Mouse (Mus musculus) heart, embryonic 10.5 days (tissue): ENCODE results near the gene Taf4. TPM values are rescaled to one million over a fixed set of nuclear protein-coding genes. Genes with fewer than 3 reads are reported as not detected.
A peak's percentile ranks its signal among the peaks of the same experiment; 100 is the strongest.

Source experiments
- DNase-seq: peaks from one replicate; pipeline ENCODE4 v3.0.0-alpha.2; 2017; ENCODE audit warnings: low spot score
- H3K27ac ChIP-seq: fragments of 300-500 bp; sonication (generic); 2 replicates; pipeline ENCODE4 v1.5.1; 2016; ENCODE audit warnings: mild to moderate bottlenecking
- H3K27me3 ChIP-seq: fragments of 300-500 bp; sonication (generic); 2 replicates; pipeline ENCODE4 v1.6.1; 2016; ENCODE audit warnings: mild to moderate bottlenecking; ENCODE audit not compliant: poor library complexity, insufficient read depth, severe bottlenecking
- H3K36me3 ChIP-seq: fragments of 300-500 bp; sonication (generic); 2 replicates; pipeline ENCODE4 v1.6.1; 2016; ENCODE audit warnings: mild to moderate bottlenecking, moderate library complexity
- H3K4me1 ChIP-seq: fragments of 300-500 bp; sonication (generic); 2 replicates; pipeline ENCODE4 v1.6.1; 2016; ENCODE audit warnings: mild to moderate bottlenecking
- H3K4me3 ChIP-seq: fragments of 300-500 bp; sonication (generic); 2 replicates; pipeline ENCODE4 v1.5.1; 2016; ENCODE audit warnings: mild to moderate bottlenecking, moderate library complexity
- H3K9me3 ChIP-seq: fragments of 300-500 bp; sonication (generic); 2 replicates; pipeline ENCODE4 v1.6.1; 2016; ENCODE audit warnings: mild to moderate bottlenecking, moderate library complexity
- WGBS: fragments of 180-500 bp; shearing (Covaris S2); methylation state at CpG from one replicate; pipeline ENCODE4 v1.1.7; 2016; 5-methylcytosine and 5-hydroxymethylcytosine counted together
- polyA plus RNA-seq: library from polyadenylated mRNA; unstranded; fragments of >200 nt; fragmentation: Nextera tagmentation; extraction: Ambion mirVana; gene quantifications from 2 replicates; pipeline ENCODE4 v1.2.1, GENCODE M21; 2016

Taf4 gene
- polyA plus RNA-seq, 1 experiment from 2014 or later: 3.2 TPM

DNA sequence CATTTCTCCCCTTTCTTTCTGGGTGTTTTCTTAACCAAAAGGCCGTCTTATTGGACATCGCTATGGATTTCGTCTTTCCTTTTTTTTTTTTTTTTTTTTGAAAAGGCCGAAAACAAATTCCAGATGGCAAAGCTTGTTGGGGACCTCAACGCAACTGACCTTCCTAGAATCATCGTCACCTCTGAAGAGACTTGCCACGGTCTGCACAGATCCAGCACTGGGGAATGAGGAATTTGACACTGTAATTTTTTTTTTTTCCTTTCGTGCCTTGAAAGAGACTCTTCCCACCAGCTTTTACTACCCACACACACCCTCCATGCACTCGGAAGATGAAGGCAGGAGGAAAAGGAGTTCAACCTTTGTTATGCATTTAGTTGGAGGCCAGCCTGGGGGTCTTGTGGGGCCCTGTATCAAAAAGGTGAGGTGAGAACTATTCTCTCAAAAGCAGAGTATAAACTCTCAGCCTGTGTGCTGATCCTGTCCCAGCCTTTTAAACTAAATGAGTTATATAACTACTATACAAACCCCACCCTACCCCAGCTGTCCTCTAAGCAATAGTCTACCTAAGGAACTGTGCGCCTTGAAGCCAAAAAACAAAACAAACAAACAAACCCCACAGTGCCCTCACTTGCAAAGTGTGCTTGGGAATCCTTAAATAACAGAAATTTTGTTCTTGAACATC, 1.0 kb upstream of the Taf4 start:
- WGBS: 11% methylated on average over 10 of the region's 10 CpGs
- peak overlapping the region; percentile 88 for H3K4me3 ChIP-seq
- DNase-seq: no peak
- no peaks in the 10 kb centered on the region for H3K36me3 ChIP-seq
- peak overlapping the region; percentile 97 for H3K27ac ChIP-seq
- H3K27me3 ChIP-seq: no peaks in the 10 kb centered on the region
- peaks cover 47% of the 10 kb centered on the region for H3K4me1 ChIP-seq
- no peaks in the 10 kb centered on the region for H3K9me3 ChIP-seq

DNA sequence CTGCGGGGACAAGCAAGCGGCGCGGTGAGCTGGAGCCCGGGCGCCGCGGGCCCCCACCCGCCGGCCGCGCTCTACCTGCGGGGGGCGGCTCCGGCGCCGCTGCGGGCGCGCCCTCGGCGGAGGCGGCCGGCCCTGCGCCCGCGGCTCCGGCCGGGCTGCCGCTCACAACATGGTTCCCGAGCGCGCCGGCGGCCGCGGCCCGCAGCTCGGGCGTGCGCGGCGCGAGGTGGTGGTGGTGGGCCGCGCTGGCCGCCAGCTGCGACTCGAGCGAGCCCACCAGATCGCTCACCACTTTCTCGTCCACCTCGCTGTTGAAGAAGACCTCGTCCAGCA, 185 bp downstream of the Taf4 start:
- Histone ChIP-seq H3K27ac (peak overlapping the region; percentile 97), H3K36me3 (no peaks in the 10 kb centered on the region), H3K4me1 (peaks cover 55% of the 10 kb centered on the region), H3K9me3 (no peaks in the 10 kb centered on the region), H3K4me3 (peak overlapping the region; percentile 88), H3K27me3 (no peaks in the 10 kb centered on the region)
- WGBS: 16% methylated on average over 54 of the region's 54 CpGs
- no peak for DNase-seq

DNA sequence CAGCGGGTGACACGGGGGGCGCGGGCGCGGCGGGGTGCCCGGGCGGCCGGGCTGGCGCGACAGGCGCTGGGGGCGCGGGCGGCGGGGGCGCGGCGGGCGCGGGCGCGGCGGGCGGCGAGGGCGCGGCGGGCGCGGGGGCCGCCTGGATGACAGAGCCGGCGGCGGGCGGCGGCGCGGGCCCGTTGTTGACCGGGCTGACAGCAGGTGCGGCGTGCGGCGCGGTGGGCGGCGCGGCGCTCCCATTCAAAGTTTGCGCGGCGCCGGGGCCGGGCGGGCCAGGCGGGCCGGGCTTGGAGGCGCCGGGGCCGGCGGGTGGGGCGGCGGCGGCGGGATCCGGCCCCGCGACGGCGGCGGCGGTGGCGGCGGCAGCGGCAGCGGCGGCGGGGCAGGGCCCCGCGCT, 595 bp downstream of the Taf4 start:
- H3K36me3 ChIP-seq: no peaks in the 10 kb centered on the region
- peak overlapping the region; percentile 88 for H3K4me3 ChIP-seq
- peak overlapping the region; percentile 97 for H3K27ac ChIP-seq
- H3K27me3 ChIP-seq: no peaks in the 10 kb centered on the region
- no peaks in the 10 kb centered on the region for H3K9me3 ChIP-seq
- WGBS: 30% methylated on average over 82 of the region's 82 CpGs
- no peak for DNase-seq
- peaks cover 57% of the 10 kb centered on the region for H3K4me1 ChIP-seq

DNA sequence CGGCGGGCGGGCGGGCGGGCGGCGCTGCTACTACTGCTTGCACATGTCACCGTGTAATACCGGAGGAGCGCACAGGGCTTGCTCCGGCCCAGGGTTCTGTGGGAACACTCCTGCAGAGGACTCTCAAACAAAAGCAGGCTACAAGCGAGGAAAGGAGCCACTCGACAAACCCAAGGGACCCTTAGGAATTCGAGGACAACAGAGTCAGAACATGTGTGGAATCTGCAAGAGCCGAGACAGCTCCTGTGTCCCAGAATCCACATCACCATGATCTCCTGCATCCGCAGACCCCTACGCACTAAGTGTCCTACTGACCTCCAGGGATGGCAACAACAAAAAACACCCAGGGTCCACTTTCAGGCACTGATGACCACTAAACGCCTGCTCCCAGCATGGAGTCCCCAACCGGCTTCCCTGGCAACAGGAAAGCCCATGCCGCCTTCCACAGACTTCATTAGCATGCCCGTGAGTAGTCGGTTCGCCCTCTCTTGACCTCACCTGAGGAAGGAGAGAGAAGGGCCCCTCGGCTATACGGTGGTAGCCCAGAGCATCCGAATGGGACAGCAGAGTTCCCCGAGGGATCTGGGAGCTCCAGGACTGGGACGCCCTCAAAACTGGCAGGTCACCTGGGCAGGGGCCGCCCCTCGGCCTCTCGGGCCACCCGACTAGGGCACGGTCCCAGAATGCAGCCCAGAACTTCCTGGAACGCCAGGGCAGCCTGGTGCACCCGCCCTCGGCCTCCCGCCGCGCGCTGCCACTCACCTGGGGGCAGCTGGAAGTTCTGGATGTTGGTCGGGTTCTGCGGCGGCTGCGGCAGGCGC, 1.6 kb downstream of the Taf4 start:
- H3K4me1 ChIP-seq: peaks cover 63% of the 10 kb centered on the region
- H3K4me3 ChIP-seq: peak overlapping the region; percentile 88
- H3K36me3 ChIP-seq: no peaks in the 10 kb centered on the region
- H3K27ac ChIP-seq: peak overlapping the region; percentile 84
- peak; percentile 81 for DNase-seq
- no peaks in the 10 kb centered on the region for H3K27me3 ChIP-seq
- no peaks in the 10 kb centered on the region for H3K9me3 ChIP-seq
- WGBS: 3% methylated on average over 45 of the region's 45 CpGs

DNA sequence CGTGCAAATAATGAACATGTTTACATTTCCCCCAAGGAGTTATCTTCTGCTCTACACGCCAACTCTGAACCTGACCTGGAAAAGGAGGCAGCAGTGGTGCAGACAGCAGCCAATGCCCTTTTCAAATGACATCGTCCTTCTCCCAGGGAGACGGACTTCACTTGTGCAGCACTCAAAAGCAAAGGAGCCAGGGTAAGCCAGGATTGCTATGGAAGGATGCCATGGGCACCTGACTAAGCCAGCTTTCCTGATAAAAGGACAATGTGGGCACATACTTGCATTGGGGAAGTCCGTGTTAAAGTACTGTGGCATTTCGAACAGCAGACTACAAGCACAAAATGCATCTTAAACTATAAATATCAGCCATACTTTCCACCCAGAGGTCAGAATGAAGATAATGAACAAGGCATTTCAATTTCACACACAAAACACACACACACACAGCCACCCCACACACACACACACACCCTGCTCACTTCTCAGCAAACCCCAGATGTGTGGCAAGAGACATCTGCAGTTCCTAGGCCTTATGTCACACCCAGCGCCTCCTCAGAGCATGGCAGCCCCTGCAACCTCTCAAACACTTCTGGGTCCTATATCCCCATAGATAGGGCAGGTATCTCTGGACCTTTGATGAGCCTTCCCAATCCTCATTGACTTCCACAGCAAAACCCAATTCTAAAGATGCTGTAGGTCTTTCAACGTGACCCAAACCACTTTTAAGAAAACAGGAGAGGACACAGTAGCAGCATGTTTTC, 2.4 kb downstream of the Taf4 start:
- whole genome bisulfite sequencing: 22% methylated on average over 8 of the region's 8 CpGs
- no peaks in the 10 kb centered on the region for H3K27me3 ChIP-seq
- H3K9me3 ChIP-seq: no peaks in the 10 kb centered on the region
- DNase-seq: peak; percentile 65
- no peak overlapping the region for H3K27ac ChIP-seq
- no peaks in the 10 kb centered on the region for H3K36me3 ChIP-seq
- H3K4me3 ChIP-seq: peak overlapping the region; percentile 88
- peaks cover 71% of the 10 kb centered on the region for H3K4me1 ChIP-seq

DNA sequence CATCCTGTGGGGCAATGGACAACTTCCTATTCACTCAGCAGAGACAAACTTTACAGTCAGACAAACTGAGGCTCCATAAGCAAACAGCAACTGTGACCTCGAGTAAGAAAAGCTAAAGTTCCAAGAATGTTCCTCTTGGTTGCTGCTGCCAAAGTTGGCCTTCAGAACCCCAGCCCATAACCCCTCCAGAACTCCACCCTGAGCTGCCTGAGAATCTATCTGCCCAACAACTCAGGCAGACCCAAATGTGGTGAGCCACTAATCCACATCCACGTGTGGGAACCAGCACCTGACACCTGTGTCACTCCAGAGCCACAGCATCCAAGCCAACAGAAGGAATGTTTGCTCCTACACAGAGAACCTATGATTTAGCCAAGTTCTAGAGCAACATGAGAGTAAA, 4.0 kb downstream of the Taf4 start:
- peaks cover 76% of the 10 kb centered on the region for H3K4me1 ChIP-seq
- no peaks in the 10 kb centered on the region for H3K36me3 ChIP-seq
- H3K4me3 ChIP-seq: no peak overlapping the region
- WGBS: 70% methylated on average over 2 of the region's 2 CpGs
- no peaks in the 10 kb centered on the region for H3K27me3 ChIP-seq
- DNase-seq: peak; percentile 66
- H3K27ac ChIP-seq: no peak overlapping the region
- no peaks in the 10 kb centered on the region for H3K9me3 ChIP-seq

DNA sequence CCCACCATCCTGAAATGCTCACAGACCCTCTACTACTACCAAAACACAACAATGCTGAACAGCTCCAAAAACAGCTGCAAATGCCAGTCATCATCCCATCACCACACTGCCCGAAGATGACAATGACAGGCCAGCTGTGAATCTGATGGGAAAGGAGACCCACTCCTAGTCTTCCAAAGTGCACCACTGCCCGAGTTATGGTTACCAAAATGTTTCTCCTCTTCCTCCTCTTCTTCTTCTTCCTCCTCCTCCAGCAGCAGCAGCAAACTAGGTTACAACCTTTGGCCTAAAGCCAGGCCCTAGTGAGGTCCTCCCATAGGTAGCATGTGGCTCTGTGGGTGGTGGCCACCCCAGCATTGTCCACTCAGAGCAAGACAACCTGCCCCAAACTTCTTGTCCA, 4.6 kb downstream of the Taf4 start:
- WGBS: 85% methylated on average over 2 of the region's 2 CpGs
- Histone ChIP-seq H3K36me3 (no peaks in the 10 kb centered on the region), H3K27ac (no peak overlapping the region), H3K4me1 (peaks cover 81% of the 10 kb centered on the region), H3K4me3 (no peak overlapping the region), H3K9me3 (no peaks in the 10 kb centered on the region), H3K27me3 (no peaks in the 10 kb centered on the region)
- DNase-seq: peak; percentile 61

DNA sequence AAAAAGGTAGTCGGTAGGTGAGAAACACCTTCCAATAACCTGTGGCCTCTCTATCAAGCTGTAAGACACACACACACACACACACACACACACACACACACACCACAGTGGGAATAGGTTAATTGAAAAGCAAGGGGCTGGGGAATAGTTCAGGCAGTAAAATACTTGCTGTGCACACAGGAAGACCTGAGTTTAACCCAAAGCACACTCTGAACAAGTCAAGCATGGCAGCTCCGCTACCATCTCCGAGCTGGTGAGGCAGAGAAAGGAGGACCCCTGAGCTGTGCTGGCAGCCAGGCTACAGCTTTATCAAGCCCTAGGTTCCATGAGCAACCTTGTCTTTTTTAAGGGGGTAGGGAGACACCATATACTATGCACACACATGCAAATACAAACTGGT, 7.3 kb downstream of the Taf4 start:
- H3K4me1 ChIP-seq: peaks cover 97% of the 10 kb centered on the region
- whole genome bisulfite sequencing: 76% methylated on average over 3 of the region's 3 CpGs
- H3K36me3 ChIP-seq: no peaks in the 10 kb centered on the region

DNA sequence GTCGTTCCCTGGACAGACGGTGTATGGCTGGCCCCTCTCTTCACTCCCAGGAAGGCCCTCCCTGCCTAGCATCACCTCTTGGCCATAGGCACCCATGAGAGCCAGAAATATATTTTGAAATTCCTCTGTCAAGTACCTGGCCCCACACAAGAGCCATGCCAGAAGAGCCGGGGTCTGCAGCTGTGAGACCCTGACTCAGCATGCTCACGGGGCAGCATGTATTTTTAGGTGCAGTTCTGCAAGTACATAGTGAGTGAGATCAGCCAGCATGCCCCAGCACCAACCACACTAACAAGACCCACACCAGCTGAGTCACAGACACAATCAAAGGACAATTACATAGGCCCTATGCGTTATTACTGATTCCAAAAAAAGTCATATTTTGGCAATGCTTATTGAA, 8.8 kb downstream of the Taf4 start:
- DNase-seq: no peak
- H3K27ac ChIP-seq: peak overlapping the region; percentile 59; the same call in 1 of the 2 replicates
- H3K4me1 ChIP-seq: peaks cover 94% of the 10 kb centered on the region
- H3K36me3 ChIP-seq: no peaks in the 10 kb centered on the region
- no peaks in the 10 kb centered on the region for H3K9me3 ChIP-seq
- H3K4me3 ChIP-seq: peak overlapping the region; percentile 29; the same call in 1 of the 2 replicates
- 48% methylated on average over 5 of the region's 5 CpGs for WGBS
- no peaks in the 10 kb centered on the region for H3K27me3 ChIP-seq

More for the DNA sequence above, 7.3 kb downstream of the Taf4 start:
- Histone ChIP-seq H3K27me3 (no peaks in the 10 kb centered on the region), H3K9me3 (no peaks in the 10 kb centered on the region), H3K27ac (no peak overlapping the region), H3K4me3 (no peak overlapping the region)
- DNase-seq: no peak

DNA sequence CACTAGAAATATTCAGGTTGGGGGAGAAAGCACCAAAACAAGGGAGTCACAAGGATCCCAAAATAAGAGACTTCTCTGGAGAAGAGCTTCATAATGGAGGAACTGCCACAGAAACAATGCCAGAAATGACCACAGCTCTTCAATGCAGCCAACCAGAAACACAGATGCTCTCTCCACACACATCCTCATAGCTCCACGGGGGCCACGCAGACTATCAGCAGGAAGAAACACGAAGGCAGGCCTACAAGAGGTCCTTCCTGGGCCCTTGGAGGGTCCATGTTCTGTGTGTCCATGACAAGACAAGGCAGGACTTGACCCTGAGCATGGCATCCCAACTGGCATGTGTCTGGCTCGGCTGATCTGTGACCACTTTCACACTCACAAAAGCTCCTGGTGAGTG, 15.0 kb downstream of the Taf4 start:
- Histone ChIP-seq H3K27ac (no peak overlapping the region), H3K9me3 (no peaks in the 10 kb centered on the region), H3K4me3 (no peak overlapping the region), H3K27me3 (no peaks in the 10 kb centered on the region), H3K4me1 (peaks cover 79% of the 10 kb centered on the region), H3K36me3 (no peaks in the 10 kb centered on the region)
- WGBS: 66% methylated on average over 4 of the region's 4 CpGs
- DNase-seq: no peak

DNA sequence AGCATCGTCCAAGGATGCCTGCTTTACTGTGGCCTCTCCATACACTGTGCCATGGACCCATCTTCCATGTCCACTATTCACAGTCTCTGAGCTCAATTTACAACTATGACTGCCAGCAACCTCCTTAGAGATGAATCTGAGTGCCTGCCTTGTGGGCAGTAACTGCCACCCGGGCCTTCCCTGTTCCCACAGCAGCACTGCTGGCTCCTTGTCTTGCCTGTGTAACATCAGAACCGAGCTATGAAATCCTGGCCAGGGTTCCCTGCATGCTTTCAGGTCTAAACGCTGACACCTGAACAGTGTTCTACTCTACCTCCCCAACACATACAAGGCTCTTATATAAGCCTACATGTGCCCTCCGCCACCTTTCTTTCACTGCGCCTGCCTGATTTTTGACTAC, 16.1 kb downstream of the Taf4 start:
- DNase-seq: no peak
- Histone ChIP-seq H3K4me1 (peaks cover 73% of the 10 kb centered on the region), H3K4me3 (no peak overlapping the region), H3K27me3 (no peaks in the 10 kb centered on the region), H3K9me3 (no peaks in the 10 kb centered on the region), H3K36me3 (no peaks in the 10 kb centered on the region), H3K27ac (no peak overlapping the region)
- 83% methylated on average over 6 of the region's 6 CpGs for WGBS

DNA sequence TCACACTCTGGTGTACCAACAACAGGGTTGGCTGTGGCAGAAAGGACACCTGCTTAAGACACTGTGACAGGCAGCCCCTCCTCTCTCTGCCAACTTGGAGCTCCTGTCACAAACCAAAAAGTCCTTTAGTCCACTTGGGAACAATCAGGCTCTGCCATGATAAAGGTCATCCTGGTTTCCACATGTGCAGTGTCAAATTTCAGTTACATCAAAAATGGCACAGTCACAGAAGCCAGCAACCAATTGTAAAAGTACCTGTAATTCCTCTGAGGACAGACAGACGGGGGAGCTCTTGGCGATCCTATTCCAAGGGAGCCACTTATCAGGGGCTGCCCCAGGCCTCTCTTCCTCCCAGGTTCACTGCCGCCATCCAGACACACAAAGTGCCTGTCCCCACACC, 17.1 kb downstream of the Taf4 start:
- no peak overlapping the region for H3K4me3 ChIP-seq
- 8% methylated on average over 3 of the region's 3 CpGs for WGBS
- H3K9me3 ChIP-seq: no peaks in the 10 kb centered on the region
- DNase-seq: no peak
- no peaks in the 10 kb centered on the region for H3K27me3 ChIP-seq
- peak overlapping the region; percentile 18; the same call in 1 of the 2 replicates for H3K27ac ChIP-seq
- no peaks in the 10 kb centered on the region for H3K36me3 ChIP-seq
- H3K4me1 ChIP-seq: peaks cover 66% of the 10 kb centered on the region
